Mouse (Mus musculus) spleen, postnatal 10 days (tissue): ENCODE data around the gene Sema3b.
"Not testable (repeated sequence)": the region's sequence is repeated elsewhere in the genome, so short reads cannot be mapped to it uniquely, and the experiment has no call there.

Source experiments
- DNase-seq, 2 experiments: peaks; one replicate each; pipeline ENCODE4 v3.0.0; 2021 to 2022; ENCODE audit warnings: low spot score in 2 of 2

Gene Sema3b

GRCm38 (mm10) chr9:107590773-107591060 lies 18.3 kb downstream of the Sema3b start:
- no peak for DNase-seq

GRCm38 (mm10) chr9:107590058-107590772 lies 18.8 kb downstream of the Sema3b start:
- peak; percentile 67 to 81 for DNase-seq

- DNase-seq: peak in 1 of 2 experiments; percentile 73
Observed at GRCm38 (mm10) chr9:107587833-107588639, 21.0 kb downstream of the Sema3b start.

DNA sequence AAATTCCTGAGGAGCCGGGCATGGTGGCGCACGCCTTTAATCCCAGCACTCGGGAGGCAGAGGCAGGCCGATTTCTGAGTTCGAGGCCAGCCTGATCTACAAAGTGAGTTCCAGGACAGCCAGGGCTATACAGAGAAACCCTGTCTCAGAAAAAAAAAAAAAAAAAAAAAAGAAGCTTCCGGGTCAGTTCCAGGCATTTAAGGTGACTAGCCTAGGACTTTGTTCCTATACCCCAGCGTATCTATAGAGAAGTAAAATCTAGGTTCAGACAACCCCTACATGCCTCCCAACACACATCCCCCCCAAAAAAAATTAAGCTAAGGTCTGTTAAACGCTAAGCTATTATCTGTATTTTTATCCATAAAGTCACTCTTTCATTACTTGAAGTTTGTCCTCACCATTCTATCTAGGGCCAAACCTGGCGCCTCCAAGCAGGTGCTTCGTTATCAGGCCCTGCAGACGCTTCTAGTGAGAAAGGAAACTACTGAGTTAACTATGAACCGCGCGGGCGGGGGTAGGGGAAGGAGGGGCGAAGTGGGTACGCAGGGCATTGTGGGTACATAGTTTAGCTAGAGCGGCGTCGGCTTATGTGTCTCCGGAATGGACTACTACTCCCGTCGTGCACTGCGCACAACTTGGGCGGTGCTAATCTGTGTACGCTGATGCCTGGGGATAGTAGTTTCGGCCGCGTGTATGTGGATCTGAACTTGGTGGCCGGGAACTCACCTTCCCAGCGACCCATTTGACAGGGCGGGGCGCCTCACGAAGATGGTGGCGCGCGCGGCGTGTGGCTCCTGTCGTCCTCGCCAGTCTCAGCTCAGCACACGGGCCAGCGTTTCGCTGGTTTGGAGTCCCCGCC lies 21.8 kb downstream of the Sema3b start, which contains the start of gene Ifrd2:
TSS of gene Ifrd2 (plus strand) at position 669 of the 859 bp plus-strand sequence.
- peak; percentile 97 to 100 for DNase-seq

DNA sequence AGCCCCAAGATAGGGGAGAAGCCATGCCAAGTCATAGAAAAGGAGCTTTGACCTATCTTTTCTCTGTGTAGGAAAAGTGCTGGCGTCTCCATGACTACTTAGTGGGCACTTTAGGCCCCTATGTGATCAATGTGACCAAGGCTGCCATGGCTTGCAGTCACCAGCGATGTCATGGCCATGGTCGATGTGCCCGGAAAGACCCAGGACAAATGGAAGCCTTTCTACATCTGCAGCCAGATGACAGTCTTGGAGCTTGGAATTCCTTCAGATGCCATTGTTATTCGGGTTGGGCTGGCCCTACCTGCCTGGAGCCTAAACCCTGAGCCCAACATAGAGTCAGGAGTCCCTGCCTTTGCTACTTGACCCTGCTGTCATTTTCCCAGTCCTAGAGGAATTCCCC lies 22.5 kb downstream of the Sema3b start:
- DNase-seq: no peak

- no peak for DNase-seq
Observed at GRCm38 (mm10) chr9:107583174-107583573, 25.9 kb downstream of the Sema3b start.

- no peak for DNase-seq
Observed at GRCm38 (mm10) chr9:107582509-107583062, 26.4 kb downstream of the Sema3b start.

DNA sequence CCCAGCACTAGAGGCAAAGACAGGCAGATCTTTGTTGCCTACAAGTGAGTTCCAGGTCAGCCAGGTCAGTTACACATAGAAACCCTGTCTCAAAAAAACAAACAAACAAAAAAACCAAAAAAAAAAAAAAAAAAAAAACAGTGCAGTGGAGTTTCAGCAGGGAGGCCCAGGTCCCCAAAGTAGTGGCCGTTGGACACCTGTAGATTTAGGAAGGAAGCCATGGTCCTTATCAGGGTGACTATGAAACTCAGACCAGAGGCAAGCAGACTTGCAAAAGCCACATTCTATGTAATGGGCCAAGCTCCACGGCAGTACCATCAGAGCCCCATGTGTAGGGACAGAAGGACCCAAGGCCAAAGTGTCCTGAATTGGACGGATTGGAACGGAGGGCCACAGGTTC lies 27.4 kb downstream of the Sema3b start:
- no peak for DNase-seq

- peak; percentile 83 to 89 for DNase-seq
Observed at GRCm38 (mm10) chr9:107580501-107581317, 28.3 kb downstream of the Sema3b start, which contains the start of gene Hyal3. Gene Hyal3 (plus strand): TSS chr9:107580818.

DNA sequence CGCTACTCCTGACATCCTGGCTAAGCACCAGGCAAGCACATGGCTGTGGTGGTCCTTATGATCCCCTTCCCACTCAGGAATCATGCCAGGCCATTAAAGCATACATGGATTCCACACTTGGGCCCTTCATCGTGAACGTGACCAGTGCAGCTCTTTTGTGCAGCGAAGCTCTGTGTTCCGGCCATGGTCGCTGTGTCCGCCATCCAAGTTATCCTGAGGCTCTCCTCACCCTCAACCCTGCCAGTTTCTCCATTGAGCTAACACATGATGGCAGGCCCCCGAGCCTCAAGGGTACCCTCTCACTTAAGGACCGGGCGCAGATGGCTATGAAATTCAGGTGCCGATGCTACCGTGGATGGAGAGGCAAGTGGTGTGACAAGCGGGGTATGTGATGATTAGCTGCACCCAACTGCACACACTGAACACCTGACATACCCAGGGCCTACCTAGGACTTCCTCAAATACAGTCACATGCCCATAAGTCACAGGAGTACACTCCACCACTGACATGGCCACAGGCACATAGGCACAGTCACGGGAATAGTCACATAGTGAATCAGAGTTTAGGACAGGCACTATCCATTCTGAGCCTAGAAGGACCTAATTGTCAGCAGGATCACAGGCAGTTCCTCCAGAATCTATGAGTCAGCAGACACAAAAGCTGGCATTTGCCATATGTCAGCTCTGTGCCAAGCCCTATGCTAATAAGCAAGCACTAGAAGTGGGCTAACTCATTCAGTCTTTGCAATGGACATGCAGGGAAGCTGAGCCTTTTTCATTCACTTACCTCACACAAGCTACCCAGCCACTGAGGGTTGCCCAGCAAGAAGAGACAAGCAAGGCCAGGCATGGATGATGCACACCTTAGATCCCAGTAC lies 29.8 kb downstream of the Sema3b start:
- DNase-seq: no peak

GRCm38 (mm10) chr9:107578587-107578986 lies 30.4 kb downstream of the Sema3b start, which contains the start of gene Naa80:
Gene Naa80 (plus strand): TSS chr9:107578887.
- no peak for DNase-seq

DNA sequence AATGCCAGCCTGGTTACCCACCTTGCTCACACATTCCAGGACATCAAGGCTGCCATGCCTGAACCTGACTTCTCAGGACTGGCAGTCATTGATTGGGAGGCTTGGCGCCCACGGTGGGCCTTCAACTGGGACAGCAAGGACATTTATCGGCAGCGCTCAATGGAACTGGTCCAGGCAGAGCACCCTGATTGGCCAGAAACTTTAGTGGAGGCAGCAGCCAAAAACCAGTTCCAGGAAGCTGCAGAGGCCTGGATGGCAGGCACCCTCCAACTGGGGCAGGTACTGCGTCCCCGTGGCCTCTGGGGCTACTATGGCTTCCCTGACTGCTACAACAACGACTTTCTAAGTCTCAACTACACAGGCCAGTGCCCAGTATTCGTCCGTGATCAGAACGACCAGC lies 31.2 kb downstream of the Sema3b start:
- DNase-seq: no peak

- DNase-seq: peak; percentile 69 to 86
Observed at GRCm38 (mm10) chr9:107576357-107577107, 32.5 kb downstream of the Sema3b start, which contains the start of gene Hyal1. Gene Hyal1 (plus strand): TSS chr9:107576927.

DNA sequence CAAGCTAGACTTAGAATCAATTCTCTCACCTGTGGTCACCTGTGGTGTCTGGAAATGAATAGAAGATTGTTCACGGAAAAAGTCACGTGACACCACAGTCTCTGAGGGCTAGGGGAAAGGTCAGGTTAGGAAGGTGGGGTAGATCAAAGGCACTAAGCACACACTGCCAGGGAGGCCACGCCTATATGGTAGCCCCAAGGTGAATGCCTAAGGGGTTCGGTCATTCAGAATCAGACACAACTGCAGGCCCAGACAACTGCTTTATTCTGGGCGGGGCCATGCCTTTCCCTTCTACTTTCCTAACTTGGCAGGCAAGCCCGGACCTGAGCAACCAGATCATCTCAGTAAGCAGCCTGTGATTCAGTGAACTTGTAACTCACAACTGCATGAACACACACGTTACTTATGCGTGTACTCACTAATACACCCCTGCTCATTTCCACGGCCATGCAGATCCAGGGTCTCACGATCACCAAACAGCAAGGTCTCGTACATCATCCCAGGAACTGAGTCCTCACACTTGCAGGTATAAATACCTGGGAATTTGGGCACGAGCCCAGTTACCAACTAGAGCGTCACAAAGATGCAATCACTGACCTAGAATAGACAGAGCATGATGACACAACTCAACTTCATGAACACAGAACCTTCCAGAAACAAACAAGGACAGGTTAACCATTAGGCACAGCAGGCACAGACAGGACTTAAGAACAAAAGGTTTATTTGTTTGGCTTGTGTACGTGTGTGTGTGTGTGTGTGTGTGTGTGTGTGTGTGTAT lies 33.3 kb downstream of the Sema3b start:
- DNase-seq: no peak

GRCm38 (mm10) chr9:107573774-107574173 lies 35.3 kb downstream of the Sema3b start:
- not testable (repeated sequence) for DNase-seq

GRCm38 (mm10) chr9:107572327-107572662 lies 36.7 kb downstream of the Sema3b start:
- DNase-seq: no peak

DNA sequence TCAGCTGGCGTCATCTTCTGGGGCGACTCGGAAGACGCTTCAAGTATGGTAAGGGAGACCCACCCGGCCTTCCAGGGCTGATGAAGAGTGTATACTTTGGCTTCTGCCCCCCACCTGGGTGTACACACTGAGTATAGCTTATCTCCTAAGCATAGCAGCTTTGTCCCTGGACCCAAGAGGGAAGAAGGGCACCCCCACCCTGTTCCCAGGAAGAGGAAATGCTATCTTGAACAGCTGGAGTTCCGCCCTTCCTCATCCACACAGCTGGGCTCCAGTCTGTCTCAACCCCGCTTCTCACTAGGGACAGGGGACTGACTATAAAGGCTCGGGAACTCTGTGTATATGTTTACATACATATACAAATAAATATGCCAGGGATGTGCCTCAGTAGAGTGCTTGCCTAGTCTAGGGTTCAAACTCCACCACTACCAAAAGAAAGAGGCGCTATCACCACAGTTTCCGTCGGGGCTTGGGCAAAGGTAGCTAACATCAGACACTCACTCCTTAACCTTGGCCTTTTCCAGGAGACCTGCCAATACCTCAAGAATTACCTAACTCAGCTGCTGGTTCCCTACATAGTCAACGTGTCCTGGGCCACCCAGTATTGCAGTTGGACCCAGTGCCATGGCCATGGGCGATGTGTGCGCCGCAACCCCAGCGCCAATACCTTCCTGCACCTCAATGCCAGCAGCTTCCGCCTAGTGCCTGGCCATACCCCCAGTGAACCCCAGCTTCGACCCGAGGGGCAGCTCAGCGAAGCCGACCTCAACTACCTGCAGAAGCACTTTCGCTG lies 37.3 kb downstream of the Sema3b start:
- DNase-seq: no peak
